ENCODE assay signal across 12 mouse cellular contexts in the genomic region with DNA sequence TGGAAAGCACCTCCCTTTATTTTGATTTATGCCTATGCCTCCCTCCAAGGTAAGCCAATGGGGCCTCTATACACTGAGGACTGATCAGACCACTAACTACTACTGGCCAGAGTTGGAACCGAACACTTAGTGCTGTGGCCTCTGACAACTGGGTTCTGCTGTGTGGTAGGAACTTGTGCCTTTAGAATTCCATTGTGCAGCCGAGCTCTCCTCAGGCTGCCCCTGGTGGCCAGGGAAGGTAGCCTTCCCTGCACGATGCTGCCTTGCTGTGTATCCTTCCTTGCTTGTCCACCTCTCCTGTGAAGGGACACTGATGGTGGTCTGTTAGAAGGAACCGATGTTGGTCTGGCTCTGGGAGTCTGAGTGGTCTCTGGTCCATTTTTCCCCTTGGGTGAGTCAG.
A peak's percentile ranks its signal among the peaks of the same experiment; 100 is the strongest.
DNase-seq lines count a peak whose midpoint lies in the region; ATAC-seq and TF ChIP-seq lines count a peak whose summit lies in the region.
"Had no signal": no experiment of that assay in that cellular context is flagged by ENCODE, and none has a peak within 500 bp of the region (broad histone marks: within the 10 kb centered on the region; RNA-seq: fewer than 3 reads in every experiment).

No protein-coding gene starts in this region.

- H3K4me2 ChIP-seq in kidney, postnatal 0 days (ENCODE audit: low read length): no peak overlapping the region
- no peak overlapping the region for H3K4me2 ChIP-seq in neural tube, embryonic 14.5 days (ENCODE audit: low read depth, low read length)
- H3K4me2 ChIP-seq in midbrain, postnatal 0 days (ENCODE audit: low read depth, low read length, poor library complexity, severe bottlenecking): no peak overlapping the region
- H3K4me2 ChIP-seq: heart, embryonic 15.5 days; neural tube, embryonic 12.5 days had no signal

- TF ChIP-seq CTCF in kidney, postnatal 0 days (IDR thresholded peaks at IDR 0.05; ENCODE audit: low read depth): peak; percentile 59
- TF ChIP-seq CTCF in midbrain, postnatal 0 days (IDR thresholded peaks at IDR 0.05): peak; percentile 61

- 59% methylated on average over 4 of the region's 4 CpGs for WGBS in kidney, postnatal 0 days
- WGBS in neural tube, embryonic 14.5 days: 65% methylated on average over 4 of the region's 4 CpGs
- 60% methylated on average over 4 of the region's 4 CpGs for WGBS in midbrain, postnatal 0 days

- H3K4me1 ChIP-seq in kidney, postnatal 0 days (replicated peaks; ENCODE audit: insufficient read depth, low read length): no peaks in the 10 kb centered on the region
- peaks cover 24% of the 10 kb centered on the region for H3K4me1 ChIP-seq in neural tube, embryonic 14.5 days (ENCODE audit: control insufficient read depth, insufficient read depth, low read length)
- peaks cover 8% of the 10 kb centered on the region; the same call in 1 of the 2 replicates for H3K4me1 ChIP-seq in midbrain, postnatal 0 days (ENCODE audit: insufficient read depth, low read length)

- peaks cover 10% of the 10 kb centered on the region; the same call in 1 of the 2 replicates for H3K36me3 ChIP-seq in kidney, postnatal 0 days (ENCODE audit: insufficient read depth, low read length)
- no peaks in the 10 kb centered on the region for H3K36me3 ChIP-seq in neural tube, embryonic 14.5 days (ENCODE audit: control insufficient read depth, insufficient read depth, low read length)
- H3K36me3 ChIP-seq in midbrain, postnatal 0 days (ENCODE audit: insufficient read depth, low read length): 0 out of 2 replicates have a peak, but pooled peaks cover 5% of the 10 kb centered on the region
- H3K36me3 ChIP-seq: heart, embryonic 15.5 days; neural tube, embryonic 12.5 days had no signal

- no peak overlapping the region for H3K9ac ChIP-seq in kidney, postnatal 0 days (ENCODE audit: low read depth, low read length)
- no peak overlapping the region for H3K9ac ChIP-seq in neural tube, embryonic 14.5 days (replicated peaks; ENCODE audit: low read depth, low read length)
- no peak overlapping the region for H3K9ac ChIP-seq in midbrain, postnatal 0 days (replicated peaks; ENCODE audit: low read length, poor library complexity, severe bottlenecking)
- H3K9ac ChIP-seq: heart, embryonic 15.5 days; neural tube, embryonic 12.5 days had no signal

- H3K27ac ChIP-seq in kidney, postnatal 0 days: no peak overlapping the region
- H3K27ac ChIP-seq in neural tube, embryonic 14.5 days (ENCODE audit: low read depth, low read length): 0 out of 2 replicates have a peak overlapping the region, but pooled peaks have one; percentile 16
- no peak overlapping the region for H3K27ac ChIP-seq in midbrain, postnatal 0 days (ENCODE audit: low read depth, low read length)
- H3K27ac ChIP-seq: heart, embryonic 15.5 days; macrophage had no signal

- H3K9me3 ChIP-seq in kidney, postnatal 0 days (replicated peaks; ENCODE audit: low read length): no peaks in the 10 kb centered on the region
- no peaks in the 10 kb centered on the region for H3K9me3 ChIP-seq in neural tube, embryonic 14.5 days (ENCODE audit: control insufficient read depth, low read length)
- H3K9me3 ChIP-seq in midbrain, postnatal 0 days (ENCODE audit: low read length): no peaks in the 10 kb centered on the region
- H3K9me3 ChIP-seq: heart, embryonic 15.5 days; neural tube, embryonic 12.5 days had no signal

- DNase-seq in embryo, embryonic 11 days: peak; percentile 39
- no peak for DNase-seq in embryo, embryonic 10 days (ENCODE audit: low spot score)
- peak; percentile 13 for DNase-seq in kidney, postnatal 0 days (ENCODE audit: low spot score)
- DNase-seq in kidney, postnatal 14 days: no peak
- no peak for DNase-seq in neural tube, embryonic 10.5 days (ENCODE audit: extremely low spot score, low spot score)
- no peak for DNase-seq in midbrain, postnatal 0 days (ENCODE audit: low spot score)
- no peak for DNase-seq in layer of hippocampus, postnatal 25 days (ENCODE audit: extremely low spot score in 1 of 2, low spot score in 1 of 2)

- 0 out of 2 replicates have a peak, but pooled peaks have one; percentile 17 for ATAC-seq in kidney, postnatal 0 days (replicated peaks; ENCODE audit: low FRiP score, low read depth)
- ATAC-seq in neural tube, embryonic 14.5 days (ENCODE audit: low read depth): no peak
- ATAC-seq in midbrain, postnatal 0 days (ENCODE audit: low FRiP score): no peak
- ATAC-seq: Patski had no signal

- no peaks in the 10 kb centered on the region for H3K27me3 ChIP-seq in kidney, postnatal 0 days (ENCODE audit: insufficient read depth, low read length)
- H3K27me3 ChIP-seq in neural tube, embryonic 14.5 days (ENCODE audit: control insufficient read depth, insufficient read depth, low read length): no peaks in the 10 kb centered on the region
- no peaks in the 10 kb centered on the region for H3K27me3 ChIP-seq in midbrain, postnatal 0 days (ENCODE audit: insufficient read depth, low read length)
- H3K27me3 ChIP-seq: heart, embryonic 15.5 days; neural tube, embryonic 12.5 days; Patski had no signal

- H3K4me3 ChIP-seq in kidney, postnatal 0 days (replicated peaks; ENCODE audit: low read depth, low read length): no peak overlapping the region
- H3K4me3 ChIP-seq in neural tube, embryonic 14.5 days (ENCODE audit: low read depth, low read length): no peak overlapping the region
- H3K4me3 ChIP-seq in midbrain, postnatal 0 days (ENCODE audit: low read depth, low read length): no peak overlapping the region
- H3K4me3 ChIP-seq: heart, embryonic 15.5 days; neural tube, embryonic 12.5 days had no signal

Comparison
In these comparisons a context has a peak if more than half of its experiments do, and no peak if none do; other contexts are left out.
1. DNase-seq: peak in embryo, embryonic 11 days (single experiment) and kidney, postnatal 0 days (single experiment); none in embryo, embryonic 10 days (single experiment), kidney, postnatal 14 days (single experiment), neural tube, embryonic 10.5 days (single experiment), midbrain, postnatal 0 days (single experiment) and layer of hippocampus, postnatal 25 days (0 of 2).